Mouse (Mus musculus): ENCODE data around the gene Melk. TPM values are rescaled to one million over a fixed set of nuclear protein-coding genes. Genes with fewer than 3 reads are reported as not detected.

Gene Melk
- polyA plus RNA-seq, 1 experiment from 2014 or later, result 10.3 TPM

- Histone ChIP-seq H3K9me3 (ENCODE audit: control insufficient read depth, low read length) (no peaks in the 10 kb centered on the region), H3K4me1 (ENCODE audit: control insufficient read depth, insufficient read depth, low read length) (0 out of 2 replicates have a peak, but pooled peaks cover 4% of the 10 kb centered on the region), H3K4me3 (replicated peaks; ENCODE audit: low read depth, low read length) (no peak overlapping the region), H3K27me3 (ENCODE audit: control insufficient read depth, insufficient read depth, low read length) (no peaks in the 10 kb centered on the region), H3K9ac (replicated peaks; ENCODE audit: low read length) (no peak overlapping the region), H3K4me2 (ENCODE audit: low read length) (no peak overlapping the region), H3K27ac (replicated peaks; ENCODE audit: low read depth, low read length) (0 out of 2 replicates have a peak overlapping the region, but pooled peaks have one; percentile 49), H3K36me3 (ENCODE audit: control insufficient read depth, insufficient read depth, low read length) (no peaks in the 10 kb centered on the region)
- WGBS, result 82% methylated on average over 37 of the region's 37 CpGs
- ATAC-seq (ENCODE audit: low FRiP score, low TSS enrichment) (no peak), DNase-seq (peak; percentile 9)
Observed at GRCm38 (mm10) chr4:44392231-44393216, 91.8 kb downstream of the Melk start.

DNA sequence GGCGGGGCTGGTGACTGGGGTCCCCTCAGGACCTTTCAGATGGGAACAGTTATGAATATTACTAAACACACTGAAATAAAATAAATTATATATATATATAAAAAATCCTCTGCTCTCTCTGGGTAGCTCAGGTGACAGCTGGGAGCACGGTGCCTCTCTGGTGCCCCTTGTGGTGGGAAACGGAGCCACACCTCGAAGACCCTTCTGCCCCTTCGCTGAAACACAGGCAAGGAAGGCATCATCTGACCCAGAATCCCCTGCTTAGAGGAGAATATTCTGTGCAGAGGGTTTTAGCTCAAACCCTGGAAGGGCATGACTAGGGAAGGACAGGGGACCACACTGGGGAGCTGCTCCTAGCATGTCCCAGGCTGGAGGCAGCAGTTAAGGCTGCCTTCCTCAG lies 101.9 kb downstream of the Melk start:
- ATAC-seq (ENCODE audit: low FRiP score, low TSS enrichment), result no peak
- WGBS, result 1% methylated on average over 5 of the region's 5 CpGs
- H3K4me2 ChIP-seq (ENCODE audit: low read length), result no peak overlapping the region

DNA sequence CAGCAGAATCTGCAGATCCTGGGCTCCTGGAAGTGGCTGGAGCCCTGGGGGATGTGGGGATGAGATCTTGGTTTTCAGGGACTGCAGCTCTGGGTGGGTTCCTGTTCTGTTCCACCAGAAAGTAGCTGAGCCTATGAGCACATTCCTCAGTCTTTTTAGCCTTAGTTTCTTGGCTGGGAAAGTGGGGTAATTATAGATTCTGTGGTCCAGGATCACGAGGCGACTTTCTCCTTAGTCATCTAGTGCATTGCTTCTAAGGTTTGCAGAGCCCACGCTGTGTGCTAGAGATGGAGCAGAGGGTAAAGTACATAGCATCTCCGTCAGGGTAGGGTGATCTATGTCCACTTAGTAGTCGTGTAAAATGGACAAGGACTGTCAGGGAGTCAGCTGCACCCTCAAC lies 103.8 kb downstream of the Melk start:
- no peak overlapping the region for H3K9ac ChIP-seq (replicated peaks; ENCODE audit: low read length)
- H3K27ac ChIP-seq (replicated peaks; ENCODE audit: low read depth, low read length), result no peak overlapping the region
- no peaks in the 10 kb centered on the region for H3K9me3 ChIP-seq (ENCODE audit: control insufficient read depth, low read length)
- no peak for DNase-seq
- H3K27me3 ChIP-seq (ENCODE audit: control insufficient read depth, insufficient read depth, low read length), result no peaks in the 10 kb centered on the region
- ATAC-seq (ENCODE audit: low FRiP score, low TSS enrichment), result no peak
- no peaks in the 10 kb centered on the region for H3K36me3 ChIP-seq (ENCODE audit: control insufficient read depth, insufficient read depth, low read length)
- H3K4me2 ChIP-seq (ENCODE audit: low read length), result no peak overlapping the region
- 82% methylated on average over 5 of the region's 5 CpGs for WGBS
- no peaks in the 10 kb centered on the region for H3K4me1 ChIP-seq (ENCODE audit: control insufficient read depth, insufficient read depth, low read length)
- H3K4me3 ChIP-seq (replicated peaks; ENCODE audit: low read depth, low read length), result no peak overlapping the region

More for the DNA sequence above, 101.9 kb downstream of the Melk start:
- no peaks in the 10 kb centered on the region for H3K9me3 ChIP-seq (ENCODE audit: control insufficient read depth, low read length)
- no peak overlapping the region for H3K9ac ChIP-seq (replicated peaks; ENCODE audit: low read length)
- no peaks in the 10 kb centered on the region for H3K27me3 ChIP-seq (ENCODE audit: control insufficient read depth, insufficient read depth, low read length)
- no peak overlapping the region for H3K27ac ChIP-seq (replicated peaks; ENCODE audit: low read depth, low read length)
- no peaks in the 10 kb centered on the region for H3K4me1 ChIP-seq (ENCODE audit: control insufficient read depth, insufficient read depth, low read length)
- H3K36me3 ChIP-seq (ENCODE audit: control insufficient read depth, insufficient read depth, low read length), result no peaks in the 10 kb centered on the region
- no peak overlapping the region for H3K4me3 ChIP-seq (replicated peaks; ENCODE audit: low read depth, low read length)
- peak; percentile 69 for DNase-seq

Other genes starting within 250 kb of the Melk start
- gene Gne, start 216.7 kb upstream of the Melk start, polyA plus RNA-seq (2014; fragmentation: Nextera tagmentation; extraction: Ambion mirVana), result 21.9 and 29.5 TPM in 2 replicates
- 56.5 and 60.8 TPM in 2 replicates for gene Rnf38, start 67.1 kb upstream of the Melk start, polyA plus RNA-seq (2014; fragmentation: Nextera tagmentation; extraction: Ambion mirVana)